Mouse (Mus musculus) hindbrain, embryonic 13.5 days (tissue): Measurements from ENCODE around the gene Prss48. TPM values are rescaled to one million over a fixed set of nuclear protein-coding genes. Genes with fewer than 3 reads are reported as not detected.
A peak's percentile ranks its signal among the peaks of the same experiment; 100 is the strongest.
"Not testable (repeated sequence)": the region's sequence is repeated elsewhere in the genome, so short reads cannot be mapped to it uniquely, and the experiment has no call there.

Experiments used
- ATAC-seq: fragments of 200-750 bp; cut with Nextera tagmentation; 2 replicates; pipeline ENCODE4 v1.8.0; 2017; ENCODE audit warnings: moderate TSS enrichment; ENCODE audit not compliant: low FRiP score
- H3K27ac ChIP-seq: fragments of 300-500 bp; sonication (generic); 2 replicates; pipeline ENCODE4 v1.5.1; 2015; ENCODE audit warnings: inconsistent platforms, mild to moderate bottlenecking, moderate library complexity
- H3K27me3 ChIP-seq: fragments of 300-500 bp; sonication (generic); 2 replicates; pipeline ENCODE4 v1.6.1; 2015; ENCODE audit warnings: mild to moderate bottlenecking, inconsistent platforms
- H3K36me3 ChIP-seq: fragments of 300-500 bp; sonication (generic); 2 replicates; pipeline ENCODE4 v1.6.1; 2015; ENCODE audit warnings: mild to moderate bottlenecking, inconsistent platforms
- H3K4me1 ChIP-seq: fragments of 300-500 bp; sonication (generic); replicated peaks from 2 replicates; pipeline ENCODE4 v1.6.1; 2015; ENCODE audit warnings: inconsistent platforms
- H3K4me2 ChIP-seq: fragments of 300-500 bp; sonication (generic); 2 replicates; pipeline ENCODE4 v1.6.1; 2015; ENCODE audit warnings: inconsistent platforms, mild to moderate bottlenecking, moderate library complexity
- H3K4me3 ChIP-seq: fragments of 300-500 bp; sonication (generic); 2 replicates; pipeline ENCODE4 v1.5.1; 2015; ENCODE audit warnings: mild to moderate bottlenecking, inconsistent platforms
- H3K9ac ChIP-seq: fragments of 300-500 bp; sonication (generic); 2 replicates; pipeline ENCODE4 v1.6.1; 2015; ENCODE audit warnings: mild to moderate bottlenecking, inconsistent platforms
- H3K9me3 ChIP-seq: fragments of 300-500 bp; sonication (generic); 2 replicates; pipeline ENCODE4 v1.6.1; 2016; ENCODE audit warnings: inconsistent platforms
- WGBS: fragments of 180-500 bp; shearing (Covaris S2); methylation state at CpG from one replicate; pipeline ENCODE4 v1.1.7; 2015; 5-methylcytosine and 5-hydroxymethylcytosine counted together
- polyA plus RNA-seq: library from polyadenylated mRNA; unstranded; fragments of >200 nt; fragmentation: Nextera tagmentation; extraction: Ambion mirVana; gene quantifications from 2 replicates; pipeline ENCODE4 v1.2.1, GENCODE M21; 2015

Prss48 gene
- polyA plus RNA-seq, 1 experiment from 2014 or later, result not detected

- WGBS, result 81% methylated on average over 11 of the region's 11 CpGs
- Histone ChIP-seq H3K27me3 (no peaks in the 10 kb centered on the region), H3K9ac (no peak overlapping the region), H3K36me3 (no peaks in the 10 kb centered on the region), H3K4me2 (no peak overlapping the region), H3K9me3 (no peaks in the 10 kb centered on the region), H3K27ac (no peak overlapping the region), H3K4me3 (no peak overlapping the region), H3K4me1 (no peaks in the 10 kb centered on the region)
- ATAC-seq, result no peak
Observed at GRCm38 (mm10) chr3:85993744-85994143, 8.5 kb downstream of the Prss48 start.

- no peaks in the 10 kb centered on the region for H3K4me1 ChIP-seq
- no peaks in the 10 kb centered on the region for H3K9me3 ChIP-seq
- H3K9ac ChIP-seq, result no peak overlapping the region
- ATAC-seq, result no peak
- WGBS, result 65% methylated on average over 5 of the region's 5 CpGs
- H3K4me3 ChIP-seq, result no peak overlapping the region
- no peaks in the 10 kb centered on the region for H3K36me3 ChIP-seq
- H3K27ac ChIP-seq, result no peak overlapping the region
- no peak overlapping the region for H3K4me2 ChIP-seq
- no peaks in the 10 kb centered on the region for H3K27me3 ChIP-seq
Observed at GRCm38 (mm10) chr3:85991802-85992156, 10.5 kb downstream of the Prss48 start.

- no peak overlapping the region for H3K27ac ChIP-seq
- no peak overlapping the region for H3K9ac ChIP-seq
- no peaks in the 10 kb centered on the region for H3K36me3 ChIP-seq
- WGBS, result 80% methylated on average over 6 of the region's 6 CpGs
- no peaks in the 10 kb centered on the region for H3K9me3 ChIP-seq
- no peaks in the 10 kb centered on the region for H3K27me3 ChIP-seq
- H3K4me3 ChIP-seq, result no peak overlapping the region
- H3K4me2 ChIP-seq, result no peak overlapping the region
- no peaks in the 10 kb centered on the region for H3K4me1 ChIP-seq
- ATAC-seq, result no peak
Observed at GRCm38 (mm10) chr3:85991140-85991801, 11.0 kb downstream of the Prss48 start.

- H3K27ac ChIP-seq, result no peak overlapping the region
- no peaks in the 10 kb centered on the region for H3K27me3 ChIP-seq
- 89% methylated on average over 2 of the region's 2 CpGs for WGBS
- no peak for ATAC-seq
- H3K9me3 ChIP-seq, result no peaks in the 10 kb centered on the region
- no peaks in the 10 kb centered on the region for H3K36me3 ChIP-seq
- H3K4me3 ChIP-seq, result no peak overlapping the region
- no peaks in the 10 kb centered on the region for H3K4me1 ChIP-seq
- H3K4me2 ChIP-seq, result no peak overlapping the region
- no peak overlapping the region for H3K9ac ChIP-seq
Observed at GRCm38 (mm10) chr3:85987225-85987624, 15.1 kb downstream of the Prss48 start.

GRCm38 (mm10) chr3:85984537-85984936 lies 17.8 kb downstream of the Prss48 start:
- no peak overlapping the region for H3K9ac ChIP-seq
- H3K27me3 ChIP-seq, result no peaks in the 10 kb centered on the region
- WGBS, result 92% methylated on average over 6 of the region's 6 CpGs
- H3K4me3 ChIP-seq, result no peak overlapping the region
- no peak for ATAC-seq
- no peak overlapping the region for H3K4me2 ChIP-seq
- no peaks in the 10 kb centered on the region for H3K36me3 ChIP-seq
- no peak overlapping the region for H3K27ac ChIP-seq
- no peaks in the 10 kb centered on the region for H3K4me1 ChIP-seq
- no peaks in the 10 kb centered on the region for H3K9me3 ChIP-seq

- not testable (repeated sequence) for H3K4me1 ChIP-seq, H3K36me3 ChIP-seq, ATAC-seq, H3K27me3 ChIP-seq, H3K27ac ChIP-seq, H3K9me3 ChIP-seq, H3K4me2 ChIP-seq, H3K9ac ChIP-seq, H3K4me3 ChIP-seq
- 89% methylated on average over 3 of the region's 3 CpGs for WGBS
Observed at GRCm38 (mm10) chr3:85981761-85982160, 20.5 kb downstream of the Prss48 start.

- no peaks in the 10 kb centered on the region for H3K9me3 ChIP-seq
- no peak overlapping the region for H3K4me2 ChIP-seq
- WGBS, result 92% methylated on average over 4 of the region's 4 CpGs
- H3K9ac ChIP-seq, result no peak overlapping the region
- H3K27me3 ChIP-seq, result no peaks in the 10 kb centered on the region
- H3K4me3 ChIP-seq, result no peak overlapping the region
- no peak overlapping the region for H3K27ac ChIP-seq
- H3K36me3 ChIP-seq, result no peaks in the 10 kb centered on the region
- ATAC-seq, result no peak
- no peaks in the 10 kb centered on the region for H3K4me1 ChIP-seq
Observed at GRCm38 (mm10) chr3:85980036-85980435, 22.3 kb downstream of the Prss48 start.

GRCm38 (mm10) chr3:85974451-85974850 lies 27.8 kb downstream of the Prss48 start:
- Histone ChIP-seq H3K9ac (no peak overlapping the region), H3K4me2 (no peak overlapping the region), H3K4me3 (no peak overlapping the region), H3K4me1 (peaks cover 14% of the 10 kb centered on the region), H3K9me3 (no peaks in the 10 kb centered on the region), H3K27ac (no peak overlapping the region), H3K27me3 (no peaks in the 10 kb centered on the region), H3K36me3 (no peaks in the 10 kb centered on the region)
- 85% methylated on average over 4 of the region's 4 CpGs for WGBS
- no peak for ATAC-seq

- H3K4me2 ChIP-seq, result no peak overlapping the region
- no peak for ATAC-seq
- no peaks in the 10 kb centered on the region for H3K9me3 ChIP-seq
- H3K4me3 ChIP-seq, result no peak overlapping the region
- WGBS, result 93% methylated on average over 10 of the region's 10 CpGs
- peaks cover 14% of the 10 kb centered on the region for H3K4me1 ChIP-seq
- no peaks in the 10 kb centered on the region for H3K36me3 ChIP-seq
- no peaks in the 10 kb centered on the region for H3K27me3 ChIP-seq
- no peak overlapping the region for H3K27ac ChIP-seq
- no peak overlapping the region for H3K9ac ChIP-seq
Observed at GRCm38 (mm10) chr3:85973376-85974140, 28.7 kb downstream of the Prss48 start.

- 2% methylated on average over 13 of the region's 13 CpGs for WGBS
- peaks cover 14% of the 10 kb centered on the region for H3K4me1 ChIP-seq
- peak overlapping the region; percentile 77 for H3K4me3 ChIP-seq
- H3K36me3 ChIP-seq, result no peaks in the 10 kb centered on the region
- ATAC-seq, result peak; percentile 30; the same call in 1 of the 2 replicates
- H3K9me3 ChIP-seq, result no peaks in the 10 kb centered on the region
- H3K4me2 ChIP-seq, result peak overlapping the region; percentile 84
- peak overlapping the region; percentile 89 for H3K9ac ChIP-seq
- H3K27me3 ChIP-seq, result no peaks in the 10 kb centered on the region
- H3K27ac ChIP-seq, result no peak overlapping the region
Observed at GRCm38 (mm10) chr3:85971599-85971975, 30.7 kb downstream of the Prss48 start.

- H3K36me3 ChIP-seq, result no peaks in the 10 kb centered on the region
- H3K9me3 ChIP-seq, result no peaks in the 10 kb centered on the region
- peak within 1 kb of the TSS; percentile 80 for H3K27ac ChIP-seq
- ATAC-seq, result peak; percentile 91
- peak within 1 kb of the TSS; percentile 89 for H3K9ac ChIP-seq
- H3K4me1 ChIP-seq, result peaks cover 14% of the 10 kb centered on the region
- peak within 1 kb of the TSS; percentile 84 for H3K4me2 ChIP-seq
- no peaks in the 10 kb centered on the region for H3K27me3 ChIP-seq
- peak within 1 kb of the TSS; percentile 77 for H3K4me3 ChIP-seq
- WGBS, result under 1% methylated on average over 54 of the region's 73 CpGs
Observed at GRCm38 (mm10) chr3:85970742-85971598, 31.3 kb downstream of the Prss48 start, which contains the start of gene Sh3d19. Gene Sh3d19, plus strand, starts transcription at chr3:85971109.

- Histone ChIP-seq H3K9me3 (no peaks in the 10 kb centered on the region), H3K36me3 (no peaks in the 10 kb centered on the region), H3K27me3 (no peaks in the 10 kb centered on the region), H3K4me3 (no peak overlapping the region), H3K4me2 (no peak overlapping the region), H3K9ac (no peak overlapping the region), H3K27ac (no peak overlapping the region), H3K4me1 (peaks cover 14% of the 10 kb centered on the region)
- WGBS, result 90% methylated on average over 8 of the region's 8 CpGs
- ATAC-seq, result no peak
Observed at GRCm38 (mm10) chr3:85969040-85969439, 33.3 kb downstream of the Prss48 start.
